Mouse (Mus musculus) ES-Bruce4 (cell line): ENCODE results near the gene Atg4b.

Source experiments
- CTCF ChIP-seq: IDR thresholded peaks from one replicate; pipeline ENCODE4 v1.8.1; 2011; ENCODE audit warnings: low read depth, low read length
- EP300 ChIP-seq: IDR thresholded peaks from 2 replicates; pipeline ENCODE4 v1.6.1; 2011; ENCODE audit warnings: low read depth, low read length; ENCODE audit not compliant: insufficient read depth
- POLR2A ChIP-seq: IDR thresholded peaks from one replicate; pipeline ENCODE4 v1.8.1; 2011; ENCODE audit warnings: low read length; ENCODE audit not compliant: insufficient read depth

- no peak for TF ChIP-seq CTCF
- no peak for TF ChIP-seq POLR2A
- TF ChIP-seq EP300: no peak
Observed at GRCm38 (mm10) chr1:93705389-93705788, 45.9 kb upstream of the Atg4b start.
